Mouse (Mus musculus): ENCODE results near the gene Ss18l2. TPM values are rescaled to one million over a fixed set of nuclear protein-coding genes. Genes with fewer than 3 reads are reported as not detected.

Ss18l2 gene
- 153 and 193 TPM in 2 replicates for polyA plus RNA-seq (2015; fragmentation: Nextera tagmentation; extraction: Ambion mirVana)

DNA sequence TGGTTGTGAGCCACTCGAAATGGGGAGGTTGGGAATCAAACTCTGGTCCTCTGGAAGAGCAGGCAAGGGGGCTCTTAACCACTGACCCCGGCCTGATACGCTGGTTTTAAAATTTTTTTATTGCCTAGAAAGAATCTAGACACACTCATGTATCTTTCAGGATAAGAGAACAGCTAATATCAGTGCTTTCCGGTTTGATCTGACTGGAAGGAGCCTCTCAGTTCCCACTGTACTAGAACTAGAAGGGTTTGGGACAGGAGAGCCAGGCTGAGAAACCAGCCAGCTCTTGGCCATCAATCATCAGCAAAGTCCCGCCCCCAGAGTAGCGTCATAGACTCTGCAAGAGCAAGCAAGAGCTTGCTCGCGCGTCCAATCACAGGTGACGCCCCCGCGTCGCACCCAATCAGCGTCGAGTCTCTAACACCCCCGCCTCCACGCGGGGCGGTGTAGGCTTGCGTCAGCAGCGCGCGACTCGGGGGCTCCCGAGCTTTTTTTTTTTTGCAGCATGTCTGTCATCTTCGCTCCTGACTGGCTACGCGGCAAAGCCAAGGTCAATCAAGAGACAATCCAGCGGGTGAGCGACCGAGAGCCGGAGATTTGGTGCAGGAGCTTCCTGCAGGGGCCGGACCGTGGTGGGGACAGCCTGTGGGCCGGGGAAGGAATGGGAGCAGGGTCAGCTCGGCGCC is at the start of gene Ss18l2:
Gene Ss18l2, plus strand, starts transcription at position 432 of the 686 bp plus-strand sequence.
- ATAC-seq (replicated peaks; ENCODE audit: insufficient number of reproducible peaks, insufficient read depth, low FRiP score, low read depth), result peak; percentile 100
- Histone ChIP-seq H3K36me3 (peaks cover 13% of the 10 kb centered on the region), H3K4me3 (peak within 1 kb of the TSS; percentile 82), H3K4me1 (replicated peaks) (peaks cover 29% of the 10 kb centered on the region), H3K4me2 (peak within 1 kb of the TSS; percentile 63), H3K27me3 (no peaks in the 10 kb centered on the region), H3K9ac (peak within 1 kb of the TSS; percentile 83), H3K9me3 (replicated peaks) (no peaks in the 10 kb centered on the region), H3K27ac (peak within 1 kb of the TSS; percentile 97)
- 4% methylated on average over 37 of the region's 37 CpGs for WGBS

- peaks cover 69% of the 10 kb centered on the region for H3K27me3 ChIP-seq
- H3K36me3 ChIP-seq, result no peaks in the 10 kb centered on the region
- ATAC-seq (replicated peaks; ENCODE audit: insufficient number of reproducible peaks, insufficient read depth, low FRiP score, low read depth), result no peak
- H3K9ac ChIP-seq, result no peak overlapping the region
- no peaks in the 10 kb centered on the region for H3K9me3 ChIP-seq (replicated peaks)
- no peaks in the 10 kb centered on the region for H3K4me1 ChIP-seq (replicated peaks)
- no peak overlapping the region for H3K27ac ChIP-seq
- H3K4me2 ChIP-seq, result no peak overlapping the region
- WGBS, result 69% methylated on average over 6 of the region's 6 CpGs
- H3K4me3 ChIP-seq, result no peak overlapping the region
Measured at GRCm38 (mm10) chr9:121663467-121663866, 46.7 kb upstream of the Ss18l2 start.

DNA sequence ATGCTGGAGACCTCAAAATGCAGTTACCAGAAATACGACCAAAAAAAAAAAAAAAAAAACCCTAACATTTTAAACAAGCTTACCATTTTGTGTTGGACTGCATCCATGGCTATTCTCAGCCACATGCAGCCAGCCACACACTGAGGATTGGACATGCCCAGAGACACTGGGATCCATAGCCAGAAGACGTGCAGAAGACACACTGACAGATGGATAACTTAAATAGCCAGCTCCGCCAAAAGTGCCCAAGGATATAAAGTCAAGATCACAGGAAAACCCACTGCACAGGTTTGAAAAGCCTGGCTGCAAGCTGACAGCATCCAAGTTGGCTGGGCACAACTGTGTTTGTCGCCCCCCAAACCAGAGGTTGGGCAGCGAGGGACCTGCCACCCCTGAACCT is 46.0 kb upstream of the Ss18l2 start:
- no peak overlapping the region for H3K9ac ChIP-seq
- H3K4me3 ChIP-seq, result no peak overlapping the region
- no peak for ATAC-seq (replicated peaks; ENCODE audit: insufficient number of reproducible peaks, insufficient read depth, low FRiP score, low read depth)
- peaks cover 3% of the 10 kb centered on the region for H3K4me1 ChIP-seq (replicated peaks)
- H3K27ac ChIP-seq, result no peak overlapping the region
- 78% methylated on average over 5 of the region's 5 CpGs for WGBS
- H3K9me3 ChIP-seq (replicated peaks), result no peaks in the 10 kb centered on the region
- peaks cover 72% of the 10 kb centered on the region for H3K27me3 ChIP-seq
- H3K36me3 ChIP-seq, result no peaks in the 10 kb centered on the region
- H3K4me2 ChIP-seq, result no peak overlapping the region

GRCm38 (mm10) chr9:121666957-121667630 is 43.0 kb upstream of the Ss18l2 start:
- no peak overlapping the region for H3K27ac ChIP-seq
- peaks cover 31% of the 10 kb centered on the region for H3K4me1 ChIP-seq (replicated peaks)
- 62% methylated on average over 16 of the region's 16 CpGs for WGBS
- H3K4me3 ChIP-seq, result no peak overlapping the region
- H3K9me3 ChIP-seq (replicated peaks), result no peaks in the 10 kb centered on the region
- H3K4me2 ChIP-seq, result no peak overlapping the region
- H3K36me3 ChIP-seq, result no peaks in the 10 kb centered on the region
- H3K9ac ChIP-seq, result no peak overlapping the region
- peaks cover 79% of the 10 kb centered on the region for H3K27me3 ChIP-seq
- ATAC-seq (replicated peaks; ENCODE audit: insufficient number of reproducible peaks, insufficient read depth, low FRiP score, low read depth), result no peak

- peaks cover 74% of the 10 kb centered on the region for H3K27me3 ChIP-seq
- H3K9me3 ChIP-seq (replicated peaks), result no peaks in the 10 kb centered on the region
- H3K36me3 ChIP-seq, result no peaks in the 10 kb centered on the region
- 81% methylated on average over 11 of the region's 11 CpGs for WGBS
- no peak overlapping the region for H3K27ac ChIP-seq
- no peak overlapping the region for H3K4me3 ChIP-seq
- no peak for ATAC-seq (replicated peaks; ENCODE audit: insufficient number of reproducible peaks, insufficient read depth, low FRiP score, low read depth)
- H3K4me1 ChIP-seq (replicated peaks), result peaks cover 38% of the 10 kb centered on the region
- no peak overlapping the region for H3K4me2 ChIP-seq
- no peak overlapping the region for H3K9ac ChIP-seq
Measured at GRCm38 (mm10) chr9:121667822-121668221, 42.3 kb upstream of the Ss18l2 start.

DNA sequence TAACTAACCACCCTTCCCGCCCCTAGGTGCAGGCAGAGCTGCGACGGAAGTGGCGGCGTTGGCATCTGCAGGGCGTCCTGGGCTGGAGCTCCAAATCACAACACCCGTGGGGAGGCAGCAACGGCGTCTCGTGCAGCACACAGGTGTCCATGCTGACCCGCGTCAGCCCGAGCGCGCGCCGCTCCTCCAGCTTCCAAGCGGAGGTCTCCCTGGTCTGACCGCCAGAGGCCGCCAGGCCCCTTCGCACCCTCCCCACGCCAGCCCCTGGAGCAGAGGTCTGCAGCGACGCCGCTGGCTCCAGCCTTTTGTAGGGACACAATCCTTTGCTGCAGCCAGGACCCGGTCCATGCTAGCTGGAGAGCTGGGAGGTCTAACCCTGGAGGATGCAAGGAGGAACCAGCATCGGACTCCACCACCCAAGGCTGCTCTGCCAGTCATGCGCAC is 40.8 kb upstream of the Ss18l2 start:
- Histone ChIP-seq H3K4me2 (peak overlapping the region; percentile 73), H3K4me1 (replicated peaks) (peaks cover 40% of the 10 kb centered on the region), H3K27me3 (peaks cover 61% of the 10 kb centered on the region), H3K9me3 (replicated peaks) (no peaks in the 10 kb centered on the region), H3K36me3 (no peaks in the 10 kb centered on the region), H3K4me3 (peak overlapping the region; percentile 40), H3K9ac (peak overlapping the region; percentile 47), H3K27ac (no peak overlapping the region)
- under 1% methylated on average over 28 of the region's 28 CpGs for WGBS
- peak; percentile 52 for ATAC-seq (replicated peaks; ENCODE audit: insufficient number of reproducible peaks, insufficient read depth, low FRiP score, low read depth)

DNA sequence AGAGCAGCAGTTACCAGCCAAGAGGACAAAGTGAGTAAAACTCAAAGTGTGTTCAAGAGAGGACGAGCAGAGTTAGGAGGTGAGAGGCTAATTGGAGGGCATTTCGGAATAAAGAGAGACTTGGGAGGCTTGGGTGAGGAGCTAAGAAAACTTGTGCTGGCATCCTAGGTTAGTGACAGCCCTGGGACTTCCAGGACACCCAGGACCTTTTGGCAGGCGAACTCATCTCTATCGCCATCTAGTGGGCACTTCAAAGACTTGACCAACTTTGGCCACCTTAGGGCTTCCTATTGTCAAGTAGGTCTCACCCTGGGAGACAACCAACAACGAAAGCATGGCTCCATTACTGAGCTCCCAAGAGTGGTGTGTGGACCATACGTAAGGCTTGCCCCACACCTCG is 38.8 kb upstream of the Ss18l2 start:
- Histone ChIP-seq H3K4me1 (replicated peaks) (peaks cover 40% of the 10 kb centered on the region), H3K9me3 (replicated peaks) (no peaks in the 10 kb centered on the region), H3K27ac (no peak overlapping the region), H3K4me3 (no peak overlapping the region), H3K36me3 (no peaks in the 10 kb centered on the region), H3K27me3 (peaks cover 47% of the 10 kb centered on the region), H3K4me2 (no peak overlapping the region), H3K9ac (no peak overlapping the region)
- WGBS, result 32% methylated on average over 7 of the region's 7 CpGs
- no peak for ATAC-seq (replicated peaks; ENCODE audit: insufficient number of reproducible peaks, insufficient read depth, low FRiP score, low read depth)

- Histone ChIP-seq H3K27me3 (peaks cover 38% of the 10 kb centered on the region), H3K27ac (0 out of 2 replicates have a peak overlapping the region, but pooled peaks have one; percentile 53), H3K9me3 (replicated peaks) (no peaks in the 10 kb centered on the region), H3K36me3 (no peaks in the 10 kb centered on the region), H3K4me2 (0 out of 2 replicates have a peak overlapping the region, but pooled peaks have one; percentile 15), H3K9ac (peak overlapping the region; percentile 21; the same call in 1 of the 2 replicates), H3K4me3 (no peak overlapping the region), H3K4me1 (replicated peaks) (peaks cover 40% of the 10 kb centered on the region)
- peak; percentile 54 for ATAC-seq (replicated peaks; ENCODE audit: insufficient number of reproducible peaks, insufficient read depth, low FRiP score, low read depth)
- 28% methylated on average over 5 of the region's 5 CpGs for WGBS
Measured at GRCm38 (mm10) chr9:121672311-121672710, 37.8 kb upstream of the Ss18l2 start.

DNA sequence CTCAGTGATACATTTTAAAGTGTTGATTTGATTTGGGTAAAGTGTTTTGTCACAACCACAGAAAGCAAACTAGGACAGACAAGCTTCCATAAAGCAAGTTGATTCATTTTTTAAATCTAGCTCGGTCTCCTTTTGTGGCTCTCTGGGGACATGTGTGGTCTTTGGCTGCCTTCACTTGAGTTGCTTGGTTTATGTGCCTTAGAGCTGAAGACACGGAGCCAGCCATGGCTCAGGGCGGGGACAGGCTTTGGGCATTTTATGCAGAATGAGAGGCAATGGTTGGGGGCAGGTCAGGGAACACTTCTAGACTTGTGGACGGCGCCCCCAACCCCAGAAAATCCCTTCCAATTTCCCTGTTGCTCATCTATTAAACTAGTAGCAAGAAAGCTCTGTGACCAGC is 36.4 kb upstream of the Ss18l2 start:
- Histone ChIP-seq H3K36me3 (no peaks in the 10 kb centered on the region), H3K4me2 (no peak overlapping the region), H3K9me3 (replicated peaks) (no peaks in the 10 kb centered on the region), H3K27me3 (peaks cover 24% of the 10 kb centered on the region), H3K4me1 (replicated peaks) (peaks cover 40% of the 10 kb centered on the region), H3K27ac (no peak overlapping the region), H3K9ac (no peak overlapping the region), H3K4me3 (no peak overlapping the region)
- no peak for ATAC-seq (replicated peaks; ENCODE audit: insufficient number of reproducible peaks, insufficient read depth, low FRiP score, low read depth)
- 87% methylated on average over 5 of the region's 5 CpGs for WGBS

GRCm38 (mm10) chr9:121675011-121675410 is 35.1 kb upstream of the Ss18l2 start:
- H3K9ac ChIP-seq, result no peak overlapping the region
- ATAC-seq (replicated peaks; ENCODE audit: insufficient number of reproducible peaks, insufficient read depth, low FRiP score, low read depth), result no peak
- no peaks in the 10 kb centered on the region for H3K36me3 ChIP-seq
- H3K4me2 ChIP-seq, result no peak overlapping the region
- 76% methylated on average over 9 of the region's 9 CpGs for WGBS
- no peaks in the 10 kb centered on the region for H3K9me3 ChIP-seq (replicated peaks)
- H3K4me1 ChIP-seq (replicated peaks), result peaks cover 28% of the 10 kb centered on the region
- H3K4me3 ChIP-seq, result no peak overlapping the region
- H3K27ac ChIP-seq, result no peak overlapping the region
- peaks cover 11% of the 10 kb centered on the region for H3K27me3 ChIP-seq

DNA sequence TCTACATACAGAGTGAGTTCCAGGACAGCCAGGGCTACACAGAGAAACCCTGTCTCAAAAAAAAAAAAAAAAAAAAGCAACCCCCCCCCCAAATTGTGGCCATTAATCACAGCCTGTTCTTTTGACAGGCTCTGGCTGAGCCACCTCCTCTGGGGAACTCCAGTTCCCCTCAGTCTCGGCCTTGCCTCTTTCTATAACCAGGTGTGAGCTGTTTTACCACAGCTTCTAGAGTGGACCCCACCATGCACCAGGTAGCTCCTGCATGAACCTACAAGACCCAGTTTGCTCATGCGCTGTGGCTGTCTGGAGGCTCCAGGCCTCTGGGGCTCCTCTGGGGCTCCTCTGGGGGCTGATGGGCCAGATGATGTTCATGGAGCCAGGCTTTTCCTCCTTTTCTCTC is 34.6 kb upstream of the Ss18l2 start:
- no peak overlapping the region for H3K9ac ChIP-seq
- 83% methylated on average over 2 of the region's 2 CpGs for WGBS

More for the DNA sequence above, 34.6 kb upstream of the Ss18l2 start:
- Histone ChIP-seq H3K4me3 (no peak overlapping the region), H3K4me1 (replicated peaks) (peaks cover 24% of the 10 kb centered on the region), H3K27me3 (peaks cover 7% of the 10 kb centered on the region), H3K4me2 (no peak overlapping the region), H3K36me3 (no peaks in the 10 kb centered on the region), H3K9me3 (replicated peaks) (no peaks in the 10 kb centered on the region), H3K27ac (no peak overlapping the region)
- ATAC-seq (replicated peaks; ENCODE audit: insufficient number of reproducible peaks, insufficient read depth, low FRiP score, low read depth), result no peak

Measured in heart, embryonic 15.5 days (tissue).